Mouse (Mus musculus) cerebellum, adult 18-20 months (tissue): ENCODE measurements at regions not wholly inside any gene's neighbourhood (a gene's known extent, or its start where the extent isn't known, plus 50 kb on each side); places are given as distances from the start of the nearest gene placed in this dataset.
"Not testable (repeated sequence)": the region's sequence is repeated elsewhere in the genome, so short reads cannot be mapped to it uniquely, and the experiment has no call there.

Experiments
- DNase-seq, 2 experiments: peaks; one replicate each; pipeline ENCODE4 v3.0.0; 2021

DNA sequence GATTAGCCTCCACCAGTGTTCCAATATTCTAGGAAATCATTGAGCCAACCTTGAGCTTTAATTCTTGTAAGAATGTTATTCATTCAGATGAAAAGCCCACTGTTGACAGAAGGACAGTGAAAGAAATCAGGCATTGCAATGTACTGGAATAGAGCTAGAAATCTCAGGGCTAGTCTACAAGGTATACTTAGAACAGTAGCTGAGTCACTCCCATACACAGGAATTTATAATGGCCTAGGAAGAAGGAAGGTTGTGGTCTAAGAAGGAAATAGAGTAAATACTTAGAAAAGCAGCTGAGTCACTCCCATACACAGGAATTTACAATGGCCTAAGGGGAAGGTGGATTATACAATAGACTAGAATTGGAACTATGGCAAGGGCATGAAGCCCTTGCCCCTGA is 174.6 kb downstream of the Fam181b start:
- DNase-seq, result not testable (repeated sequence)

GRCm38 (mm10) chr7:93285748-93286147 is 206.1 kb downstream of the Fam181b start:
- DNase-seq, result no peak

GRCm38 (mm10) chr7:93291457-93291856 is 211.8 kb downstream of the Fam181b start:
- no peak for DNase-seq

DNA sequence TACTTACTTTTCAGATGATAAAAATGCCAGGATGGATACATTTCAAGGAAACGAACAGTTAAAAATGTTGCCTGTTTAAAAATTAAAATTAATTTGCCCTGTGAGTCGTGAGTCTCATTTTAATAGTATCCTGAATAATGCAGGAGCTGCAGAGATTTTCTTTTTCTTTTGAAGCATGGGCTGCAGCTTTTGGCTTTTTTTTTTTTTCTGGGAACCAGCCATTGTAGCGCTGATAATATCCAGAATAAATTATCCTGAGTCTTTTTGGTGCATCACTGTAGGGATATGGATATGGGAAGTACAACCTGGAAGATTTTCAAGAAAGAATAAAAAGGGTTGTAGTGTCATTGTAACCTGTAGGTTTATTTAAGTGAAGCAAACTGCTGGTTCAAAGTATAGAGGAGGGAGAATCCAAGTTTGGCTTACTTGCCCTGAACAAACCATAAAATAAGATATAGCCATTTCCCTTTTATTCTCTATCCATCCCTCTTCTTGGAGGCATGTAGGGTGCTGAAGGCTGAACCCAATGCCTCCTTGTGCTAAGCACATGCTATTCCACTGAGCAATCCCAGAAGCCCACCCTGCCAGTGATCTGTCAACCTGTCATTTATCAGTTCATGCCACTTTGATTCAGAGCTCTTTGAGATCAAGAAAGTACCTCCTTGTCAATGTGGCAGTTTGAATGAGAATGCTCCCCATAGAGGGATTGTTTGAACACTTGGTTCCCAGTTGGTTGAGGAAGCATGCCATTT is 212.5 kb downstream of the Fam181b start:
- no peak for DNase-seq

- DNase-seq, result no peak
These were observed 233.1 kb downstream of the Fam181b start for GRCm38 (mm10) chr7:93312731-93313130.

- no peak for DNase-seq
These were observed 251.7 kb downstream of the Fam181b start for GRCm38 (mm10) chr7:93331351-93331750.

DNA sequence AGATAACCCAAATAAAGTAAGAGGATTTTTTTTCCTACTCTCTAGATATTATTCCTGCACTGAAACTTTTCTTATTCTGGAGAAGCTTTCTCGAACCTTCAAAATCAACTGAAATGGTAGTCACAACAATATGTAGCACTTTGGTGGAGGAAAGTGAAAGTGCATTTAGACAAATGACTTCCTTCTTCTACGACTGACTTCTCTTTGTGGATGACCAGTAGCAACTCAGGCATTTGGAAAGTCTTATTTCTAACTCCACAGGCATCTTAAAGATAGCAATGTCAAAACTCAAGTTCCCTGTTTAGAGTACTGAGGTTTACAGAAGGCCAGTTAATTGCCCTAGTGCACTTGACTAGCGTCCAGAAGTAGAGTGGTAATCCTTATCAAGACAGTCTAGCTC is 252.5 kb downstream of the Fam181b start:
- DNase-seq, result no peak

DNA sequence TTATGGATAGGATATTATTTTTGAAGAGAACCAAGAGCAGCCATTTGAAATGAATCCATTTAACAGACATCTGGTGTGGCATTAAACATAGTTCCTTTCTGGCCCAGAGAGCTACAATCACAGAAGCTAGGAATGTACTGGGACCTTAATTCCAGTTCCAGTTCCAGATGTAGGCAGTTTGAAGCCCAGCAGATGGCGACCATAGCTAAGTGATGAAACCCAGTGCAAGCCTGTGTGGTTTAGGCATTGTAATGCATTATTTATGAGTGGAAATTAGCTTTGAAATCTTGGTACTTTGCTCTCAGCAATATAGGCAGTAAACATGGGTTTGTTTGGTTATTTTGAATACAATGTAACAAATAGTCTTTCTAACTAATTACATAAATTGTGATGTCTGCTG is 256.8 kb downstream of the Fam181b start:
- DNase-seq, result peak in 1 of 2 experiments; percentile 3
